Mouse (Mus musculus): ENCODE measurements around the gene Tdrd12.
A peak's percentile ranks its signal among the peaks of the same experiment; 100 is the strongest.
"Not testable (repeated sequence)": the region's sequence is repeated elsewhere in the genome, so short reads cannot be mapped to it uniquely, and the experiment has no call there.

The Tdrd12 gene

GRCm38 (mm10) chr7:35555224-35556204 is 18.0 kb upstream of the Tdrd12 start:
- peak; percentile 95 for DNase-seq

- DNase-seq, result peak; percentile 71
These were observed 17.1 kb upstream of the Tdrd12 start for GRCm38 (mm10) chr7:35554605-35555175.

GRCm38 (mm10) chr7:35553751-35554604 is 16.4 kb upstream of the Tdrd12 start:
- DNase-seq, result peak; percentile 32

- DNase-seq, result peak; percentile 78
These were observed 8.3 kb upstream of the Tdrd12 start for GRCm38 (mm10) chr7:35545881-35546280.

GRCm38 (mm10) chr7:35535750-35536512 is 1.6 kb downstream of the Tdrd12 start:
- no peak for DNase-seq

GRCm38 (mm10) chr7:35530544-35530943 is 7.0 kb downstream of the Tdrd12 start:
- DNase-seq, result not testable (repeated sequence)

GRCm38 (mm10) chr7:35530026-35530425 is 7.5 kb downstream of the Tdrd12 start:
- DNase-seq, result no peak

GRCm38 (mm10) chr7:35526795-35527194 is 10.8 kb downstream of the Tdrd12 start:
- no peak for DNase-seq

- peak; percentile 36 for DNase-seq
These were observed 35.5 kb downstream of the Tdrd12 start for GRCm38 (mm10) chr7:35501995-35502394.

- no peak for DNase-seq
These were observed 40.0 kb downstream of the Tdrd12 start for GRCm38 (mm10) chr7:35497516-35497915.

GRCm38 (mm10) chr7:35491005-35491404 is 46.5 kb downstream of the Tdrd12 start:
- DNase-seq, result no peak

GRCm38 (mm10) chr7:35490186-35490585 is 47.4 kb downstream of the Tdrd12 start:
- DNase-seq, result no peak

- DNase-seq, result no peak
These were observed 51.0 kb downstream of the Tdrd12 start for GRCm38 (mm10) chr7:35486553-35486952.

GRCm38 (mm10) chr7:35485126-35485525 is 52.4 kb downstream of the Tdrd12 start:
- no peak for DNase-seq

GRCm38 (mm10) chr7:35476457-35476856 is 61.1 kb downstream of the Tdrd12 start:
- no peak for DNase-seq

- no peak for DNase-seq
These were observed 66.8 kb downstream of the Tdrd12 start for GRCm38 (mm10) chr7:35470794-35471193.

GRCm38 (mm10) chr7:35467856-35468255 is 69.7 kb downstream of the Tdrd12 start:
- DNase-seq, result no peak

GRCm38 (mm10) chr7:35465027-35465426 is 72.5 kb downstream of the Tdrd12 start:
- DNase-seq, result no peak

GRCm38 (mm10) chr7:35460971-35461370 is 76.6 kb downstream of the Tdrd12 start:
- no peak for DNase-seq

GRCm38 (mm10) chr7:35456091-35456814 is 81.3 kb downstream of the Tdrd12 start:
- DNase-seq, result no peak

- no peak for DNase-seq
These were observed 88.7 kb downstream of the Tdrd12 start for GRCm38 (mm10) chr7:35448867-35449266.
